ENCODE assay signal across 9 mouse cellular contexts in genomic region chr17:15108473-15109441, GRCm38 (mm10).
DNase-seq lines count a peak whose midpoint lies in the region; ATAC-seq and TF ChIP-seq lines count a peak whose summit lies in the region.
"Had no signal": no experiment of that assay in that cellular context is flagged by ENCODE, and none has a peak within 500 bp of the region (broad histone marks: within the 10 kb centered on the region; RNA-seq: fewer than 3 reads in every experiment).

No protein-coding gene starts in this region.

- WGBS in embryonic facial prominence, embryonic 14.5 days, result 12% methylated on average over 20 of the region's 20 CpGs
- WGBS in neural tube, embryonic 14.5 days, result 10% methylated on average over 20 of the region's 20 CpGs

- TF ChIP-seq CTCF in left cerebral cortex, adult 2 months (IDR thresholded peaks at IDR 0.05), result no peak

- no peak overlapping the region for H3K27ac ChIP-seq in left cerebral cortex, adult 2 months
- no peak overlapping the region; the same call in 1 of the 2 replicates for H3K27ac ChIP-seq in embryonic facial prominence, embryonic 14.5 days (replicated peaks; ENCODE audit: low read depth, low read length)
- H3K27ac ChIP-seq in neural tube, embryonic 14.5 days (ENCODE audit: low read depth, low read length), result peak overlapping the region; percentile 30; the same call in 1 of the 2 replicates
- H3K27ac ChIP-seq: liver, embryonic 14.5 days had no signal

- no peaks in the 10 kb centered on the region for H3K36me3 ChIP-seq in embryonic facial prominence, embryonic 14.5 days (ENCODE audit: control insufficient read depth, insufficient read depth, low read length)
- no peaks in the 10 kb centered on the region for H3K36me3 ChIP-seq in neural tube, embryonic 14.5 days (ENCODE audit: control insufficient read depth, insufficient read depth, low read length)

- H3K4me2 ChIP-seq in embryonic facial prominence, embryonic 14.5 days (ENCODE audit: low read depth, low read length), result peak overlapping the region; percentile 43
- H3K4me2 ChIP-seq in neural tube, embryonic 14.5 days (ENCODE audit: low read depth, low read length), result peak overlapping the region; percentile 32

- H3K9ac ChIP-seq in embryonic facial prominence, embryonic 14.5 days (ENCODE audit: low read depth, low read length), result peak overlapping the region; percentile 35; the same call in 1 of the 2 replicates
- H3K9ac ChIP-seq in neural tube, embryonic 14.5 days (replicated peaks; ENCODE audit: low read depth, low read length), result no peak overlapping the region; the same call in 1 of the 2 replicates
- H3K9ac ChIP-seq: liver, embryonic 14.5 days had no signal

- peaks cover 9% of the 10 kb centered on the region; the same call in 1 of the 2 replicates for H3K4me1 ChIP-seq in embryonic facial prominence, embryonic 14.5 days (ENCODE audit: control insufficient read depth, insufficient read depth, low read length)
- peaks cover 17% of the 10 kb centered on the region for H3K4me1 ChIP-seq in neural tube, embryonic 14.5 days (ENCODE audit: control insufficient read depth, insufficient read depth, low read length)

- intact Hi-C loops in left cerebral cortex, adult 2 months (cut with DNase I), result no loop called here
- intact Hi-C loops in left cerebral cortex, postnatal 10 days (cut with DNase I), result no loop called here

- H3K4me3 ChIP-seq in left cerebral cortex, adult 2 months, result no peak overlapping the region
- no peak overlapping the region for H3K4me3 ChIP-seq in embryonic facial prominence, embryonic 14.5 days (ENCODE audit: low read depth, low read length)
- H3K4me3 ChIP-seq in neural tube, embryonic 14.5 days (ENCODE audit: low read depth, low read length), result no peak overlapping the region

- no peaks in the 10 kb centered on the region for H3K9me3 ChIP-seq in embryonic facial prominence, embryonic 14.5 days (ENCODE audit: control insufficient read depth, low read length)
- no peaks in the 10 kb centered on the region for H3K9me3 ChIP-seq in neural tube, embryonic 14.5 days (ENCODE audit: control insufficient read depth, low read length)

- peak; percentile 80 for ATAC-seq in embryonic facial prominence, embryonic 14.5 days (ENCODE audit: low read depth)
- ATAC-seq in neural tube, embryonic 14.5 days (ENCODE audit: low read depth), result peak; percentile 78
- no peak for ATAC-seq in inflammation-experienced regulatory T-cells, adult 6 months
- ATAC-seq in megakaryocyte-erythroid progenitor cell, adult 5-6 weeks (replicated peaks; ENCODE audit: low FRiP score, low TSS enrichment, poor library complexity, severe bottlenecking), result no peak

- no peaks in the 10 kb centered on the region for H3K27me3 ChIP-seq in embryonic facial prominence, embryonic 14.5 days (replicated peaks; ENCODE audit: control insufficient read depth, insufficient read depth, low read length)
- no peaks in the 10 kb centered on the region for H3K27me3 ChIP-seq in neural tube, embryonic 14.5 days (ENCODE audit: control insufficient read depth, insufficient read depth, low read length)

- DNase-seq in left cerebral cortex, adult 2 months (ENCODE audit: extremely low spot score in 1 of 2, low spot score in 2 of 2), result peak; percentile 16 to 28
- no peak for DNase-seq in left cerebral cortex, postnatal 10 days (ENCODE audit: extremely low spot score in 1 of 2, low spot score in 2 of 2)
- peak; percentile 79 for DNase-seq in embryonic facial prominence, embryonic 14.5 days (ENCODE audit: low spot score)
- DNase-seq in layer of hippocampus, adult 9-10 months (ENCODE audit: low spot score), result peak; percentile 12
- no peak for DNase-seq in B cell, adult 2 months

Comparison
In these comparisons a context has a peak if more than half of its experiments do, and no peak if none do; other contexts are left out.
1. DNase-seq: peak in left cerebral cortex, adult 2 months (2 of 2), embryonic facial prominence, embryonic 14.5 days (single experiment) and layer of hippocampus, adult 9-10 months (single experiment); none in left cerebral cortex, postnatal 10 days (0 of 2) and B cell, adult 2 months (0 of 2).
2. ATAC-seq: peak in embryonic facial prominence, embryonic 14.5 days (single experiment) and neural tube, embryonic 14.5 days (single experiment); none in inflammation-experienced regulatory T-cells, adult 6 months (single experiment) and megakaryocyte-erythroid progenitor cell, adult 5-6 weeks (single experiment).